In the genomic region with DNA sequence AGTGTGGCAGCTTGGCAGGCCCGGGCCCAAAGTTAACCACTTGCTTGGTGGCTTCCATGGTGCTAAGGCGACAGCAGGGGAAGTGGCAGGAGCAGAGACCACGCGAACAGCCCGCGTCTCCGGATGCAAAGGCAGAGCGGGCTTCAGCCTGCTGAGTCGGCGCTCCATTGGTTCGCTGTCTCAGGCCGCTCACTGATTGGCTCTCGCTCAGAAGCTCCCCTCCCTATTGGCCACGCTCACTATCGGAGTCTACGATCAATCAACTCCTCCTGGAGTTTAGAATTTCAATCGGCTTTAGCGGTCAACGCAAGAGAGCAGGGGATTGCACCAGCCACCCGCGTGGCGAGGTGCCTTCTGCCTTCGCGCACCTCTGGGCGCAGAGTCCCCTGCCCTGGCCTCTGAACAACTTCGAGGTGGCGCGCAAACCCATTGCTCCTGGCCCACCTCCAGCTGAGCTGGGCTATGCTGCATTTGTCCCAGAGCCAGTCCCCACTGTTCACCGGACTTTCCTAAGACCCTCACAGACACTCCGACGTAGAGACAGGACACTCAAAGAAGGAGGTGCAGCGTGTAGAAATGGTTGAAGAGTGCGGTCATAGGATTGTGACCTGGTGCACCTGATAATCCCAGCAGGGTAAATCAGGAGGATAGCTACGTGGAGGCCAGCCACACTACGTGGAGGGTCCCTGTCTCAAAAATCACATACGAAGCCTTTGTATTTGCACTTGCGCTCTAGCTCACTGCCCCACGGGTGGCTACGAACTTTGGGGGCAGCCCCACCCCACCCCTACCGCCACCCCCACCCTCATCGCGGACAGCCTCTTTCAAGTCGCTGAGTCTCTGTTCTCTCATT, we compare ENCODE assay signal across 8 mouse cellular contexts. TPM values are rescaled to one million over a fixed set of nuclear protein-coding genes. Genes with fewer than 3 reads are reported as not detected.
DNase-seq lines count a peak whose midpoint lies in the region; ATAC-seq and TF ChIP-seq lines count a peak whose summit lies in the region.

No protein-coding gene starts in this region.

- peak; percentile 96 for ATAC-seq in embryonic facial prominence, embryonic 13.5 days (ENCODE audit: insufficient number of reproducible peaks, insufficient read depth, low FRiP score, low TSS enrichment, low read depth)
- ATAC-seq in limb, embryonic 12.5 days (ENCODE audit: insufficient number of reproducible peaks, insufficient read depth, low FRiP score, low TSS enrichment, low read depth), result peak; percentile 97
- peak; percentile 95 for ATAC-seq in midbrain, embryonic 14.5 days (ENCODE audit: low FRiP score, low TSS enrichment)

- TF ChIP-seq EP300 in heart, adult 2 months (IDR thresholded peaks at IDR 0.05; ENCODE audit: insufficient read depth, low read depth, low read length), result no peak

- H3K36me3 ChIP-seq in embryonic facial prominence, embryonic 13.5 days, result no peaks in the 10 kb centered on the region
- no peaks in the 10 kb centered on the region for H3K36me3 ChIP-seq in heart, adult 2 months (ENCODE audit: control insufficient read depth, insufficient read depth, low read length)
- H3K36me3 ChIP-seq in kidney, adult 2 months (ENCODE audit: control insufficient read depth, insufficient read depth, low read length), result no peaks in the 10 kb centered on the region
- 0 out of 2 replicates have a peak, but pooled peaks cover 4% of the 10 kb centered on the region for H3K36me3 ChIP-seq in limb, embryonic 12.5 days
- H3K36me3 ChIP-seq in midbrain, embryonic 14.5 days (ENCODE audit: control insufficient read depth, insufficient read depth, low read length), result no peaks in the 10 kb centered on the region

- no peak for TF ChIP-seq POLR2A in heart, adult 2 months (IDR thresholded peaks at IDR 0.05; ENCODE audit: insufficient read depth, low read depth, low read length)
- TF ChIP-seq POLR2A in kidney, adult 2 months (IDR thresholded peaks at IDR 0.05; ENCODE audit: low read depth, low read length), result peak; percentile 3

- intact Hi-C loops in heart, adult 2 months (cut with DNase I), result no loop called here

- peak overlapping the region; percentile 61 for H3K4me3 ChIP-seq in embryonic facial prominence, embryonic 13.5 days
- peak overlapping the region; percentile 73 for H3K4me3 ChIP-seq in heart, adult 2 months
- peak overlapping the region; percentile 66 for H3K4me3 ChIP-seq in kidney, adult 2 months (ENCODE audit: insufficient read depth, low read depth, low read length)
- peak overlapping the region; percentile 66 for H3K4me3 ChIP-seq in limb, embryonic 12.5 days (replicated peaks)
- peak overlapping the region; percentile 54 for H3K4me3 ChIP-seq in midbrain, embryonic 14.5 days (replicated peaks; ENCODE audit: low read depth, low read length)

- H3K27ac ChIP-seq in embryonic facial prominence, embryonic 13.5 days, result peak overlapping the region; percentile 90
- H3K27ac ChIP-seq in heart, adult 2 months, result peak overlapping the region; percentile 9; the same call in 1 of the 2 replicates
- peak overlapping the region; percentile 7; the same call in 1 of the 2 replicates for H3K27ac ChIP-seq in kidney, adult 2 months (ENCODE audit: insufficient read depth, low read depth, low read length)
- peak overlapping the region; percentile 66 for H3K27ac ChIP-seq in limb, embryonic 12.5 days
- H3K27ac ChIP-seq in midbrain, embryonic 14.5 days (replicated peaks; ENCODE audit: low read depth, low read length), result peak overlapping the region; percentile 79

- peak; percentile 96 for DNase-seq in A20 (ENCODE audit: low read depth, low spot score)
- peak; percentile 57 to 75 for DNase-seq in adrenal gland, postnatal 4 days (ENCODE audit: low spot score in 2 of 2)
- peak; percentile 85 to 88 for DNase-seq in heart, adult 2 months
- DNase-seq in kidney, adult 2 months, result peak; percentile 94
- peak; percentile 94 for DNase-seq in midbrain, embryonic 14.5 days
- DNase-seq in spleen, adult 12 weeks (ENCODE audit: low spot score), result peak; percentile 67

- H3K4me1 ChIP-seq in embryonic facial prominence, embryonic 13.5 days, result peaks cover 25% of the 10 kb centered on the region
- H3K4me1 ChIP-seq in heart, adult 2 months (ENCODE audit: control insufficient read depth, insufficient read depth, low read length), result peaks cover 5% of the 10 kb centered on the region
- peaks cover 5% of the 10 kb centered on the region; the same call in 1 of the 2 replicates for H3K4me1 ChIP-seq in kidney, adult 2 months (ENCODE audit: control insufficient read depth, insufficient read depth, low read length)
- peaks cover 17% of the 10 kb centered on the region for H3K4me1 ChIP-seq in limb, embryonic 12.5 days (replicated peaks)
- peaks cover 19% of the 10 kb centered on the region; the same call in 1 of the 2 replicates for H3K4me1 ChIP-seq in midbrain, embryonic 14.5 days (ENCODE audit: control insufficient read depth, insufficient read depth, low read length)

- WGBS in embryonic facial prominence, embryonic 13.5 days, result 1% methylated on average over 43 of the region's 43 CpGs
- 3% methylated on average over 43 of the region's 43 CpGs for whole genome bisulfite sequencing in heart, adult 2 months
- WGBS in kidney, adult 2 months, result 1% methylated on average over 43 of the region's 43 CpGs
- WGBS in limb, embryonic 12.5 days, result 4% methylated on average over 43 of the region's 43 CpGs
- WGBS in midbrain, embryonic 14.5 days, result under 1% methylated on average over 43 of the region's 43 CpGs

- TF ChIP-seq CTCF in heart, adult 2 months (IDR thresholded peaks at IDR 0.05), result no peak
- no peak for TF ChIP-seq CTCF in kidney, adult 2 months (conservative IDR thresholded peaks at IDR 0.05; ENCODE audit: insufficient read depth, insufficient read length, low read depth, low read length)

- H3K27me3 ChIP-seq in embryonic facial prominence, embryonic 13.5 days, result no peaks in the 10 kb centered on the region
- no peaks in the 10 kb centered on the region for H3K27me3 ChIP-seq in heart, adult 2 months (ENCODE audit: control insufficient read depth, insufficient read depth, low read length)
- H3K27me3 ChIP-seq in kidney, adult 2 months (replicated peaks; ENCODE audit: control insufficient read depth, insufficient read depth, low read length), result no peaks in the 10 kb centered on the region
- no peaks in the 10 kb centered on the region for H3K27me3 ChIP-seq in limb, embryonic 12.5 days
- no peaks in the 10 kb centered on the region for H3K27me3 ChIP-seq in midbrain, embryonic 14.5 days (ENCODE audit: control insufficient read depth, insufficient read depth, low read length)

- no peaks in the 10 kb centered on the region for H3K9me3 ChIP-seq in embryonic facial prominence, embryonic 13.5 days
- no peaks in the 10 kb centered on the region for H3K9me3 ChIP-seq in limb, embryonic 12.5 days
- H3K9me3 ChIP-seq in midbrain, embryonic 14.5 days (ENCODE audit: control insufficient read depth, low read length), result no peaks in the 10 kb centered on the region

- H3K9ac ChIP-seq in embryonic facial prominence, embryonic 13.5 days, result peak overlapping the region; percentile 71
- H3K9ac ChIP-seq in heart, adult 2 months (ENCODE audit: low read depth, low read length), result peak overlapping the region; percentile 15
- H3K9ac ChIP-seq in limb, embryonic 12.5 days (replicated peaks), result peak overlapping the region; percentile 58
- H3K9ac ChIP-seq in midbrain, embryonic 14.5 days (replicated peaks; ENCODE audit: low read length), result peak overlapping the region; percentile 56

- H3K4me2 ChIP-seq in embryonic facial prominence, embryonic 13.5 days, result peak overlapping the region; percentile 79
- H3K4me2 ChIP-seq in limb, embryonic 12.5 days, result peak overlapping the region; percentile 88
- H3K4me2 ChIP-seq in midbrain, embryonic 14.5 days (ENCODE audit: low read length), result peak overlapping the region; percentile 88

- H3K79me2 ChIP-seq in heart, adult 2 months (replicated peaks; ENCODE audit: control insufficient read depth, insufficient read depth, low read length), result no peaks in the 10 kb centered on the region

RNA-seq across cellular contexts. Expression of a gene that starts 22.0 kb away (rescaled TPM):
- total RNA-seq in adrenal gland, postnatal 4 days (2021), result 10 to 100 TPM; 63.3 to 69.9 TPM
- polyA plus RNA-seq in embryonic facial prominence, embryonic 13.5 days (2015; fragmentation: Nextera tagmentation; extraction: Ambion mirVana), result 75.1 and 98.9 TPM in 2 replicates
- 1 to 10 TPM; 2.3 to 3.5 TPM for total RNA-seq in heart, adult 2 months (2021)
- polyA plus RNA-seq in heart, adult 2 months (2012; rRNA removed), result 2.4 and 2.8 TPM in 2 replicates
- polyA plus RNA-seq in kidney, adult 2 months (2012; rRNA removed), result 21.0 and 28.5 TPM in 2 replicates
- polyA plus RNA-seq in limb, embryonic 12.5 days (2016; fragmentation: Nextera tagmentation; extraction: Ambion mirVana), result 71.0 and 73.3 TPM in 2 replicates
- polyA plus RNA-seq in midbrain, embryonic 14.5 days (2014; fragmentation: Nextera tagmentation; extraction: Ambion mirVana), result 104 and 137 TPM in 2 replicates

RNA-seq across cellular contexts. Expression of a gene that starts 59.7 kb away (rescaled TPM):
- total RNA-seq in adrenal gland, postnatal 4 days (2021), result 10 to 100 TPM; 16.2 to 17.2 TPM
- polyA plus RNA-seq in embryonic facial prominence, embryonic 13.5 days (2015; fragmentation: Nextera tagmentation; extraction: Ambion mirVana), result 30.0 and 33.0 TPM in 2 replicates
- total RNA-seq in heart, adult 2 months (2021), result 1 to 10 TPM; 3.6 to 3.8 TPM
- 1.6 and 2.4 TPM in 2 replicates for polyA plus RNA-seq in heart, adult 2 months (2012; rRNA removed)
- 1.5 and 1.6 TPM in 2 replicates for polyA plus RNA-seq in kidney, adult 2 months (2012; rRNA removed)
- polyA plus RNA-seq in limb, embryonic 12.5 days (2016; fragmentation: Nextera tagmentation; extraction: Ambion mirVana), result 53.7 and 54.9 TPM in 2 replicates
- 27.6 and 38.0 TPM in 2 replicates for polyA plus RNA-seq in midbrain, embryonic 14.5 days (2014; fragmentation: Nextera tagmentation; extraction: Ambion mirVana)

Comparison
In these comparisons a context has a peak if more than half of its experiments do, and no peak if none do; other contexts are left out.
1. Peak in every context shown above with its lines: DNase-seq, ATAC-seq, H3K4me3 ChIP-seq and H3K27ac ChIP-seq.
2. H3K27ac ChIP-seq: peak in every context shown above with its lines; median percentile 90 in embryonic facial prominence, embryonic 13.5 days; 79 in midbrain, embryonic 14.5 days; 66 in limb, embryonic 12.5 days; 9 in heart, adult 2 months; 7 in kidney, adult 2 months.
3. H3K9ac ChIP-seq: peak in every context shown above with its lines; median percentile 71 in embryonic facial prominence, embryonic 13.5 days; 58 in limb, embryonic 12.5 days; 56 in midbrain, embryonic 14.5 days; 15 in heart, adult 2 months.